Mouse (Mus musculus) gastrocnemius, postnatal 4 days (tissue): Measurements from ENCODE around the gene Nfix. TPM values are rescaled to one million over a fixed set of nuclear protein-coding genes. Genes with fewer than 3 reads are reported as not detected.
"Not testable (repeated sequence)": the region's sequence is repeated elsewhere in the genome, so short reads cannot be mapped to it uniquely, and the experiment has no call there.

Experiments used
- DNase-seq, 2 experiments: peaks; one replicate each; pipeline ENCODE4 v3.0.0; 2021 to 2022; ENCODE audit warnings: low spot score in 2 of 2, mixed read lengths in 2 of 2
- total RNA-seq, 2 experiments: library from RNA; stranded (reverse); gene quantifications; 2 replicates each; pipeline ENCODE4 v1.2.3; 2021

Nfix gene
- total RNA-seq, 2 experiments from 2014 or later: 517 to 591 TPM

- no peak for DNase-seq
Measured at GRCm38 (mm10) chr8:84684537-84684936, 115.6 kb downstream of the Nfix start.

DNA sequence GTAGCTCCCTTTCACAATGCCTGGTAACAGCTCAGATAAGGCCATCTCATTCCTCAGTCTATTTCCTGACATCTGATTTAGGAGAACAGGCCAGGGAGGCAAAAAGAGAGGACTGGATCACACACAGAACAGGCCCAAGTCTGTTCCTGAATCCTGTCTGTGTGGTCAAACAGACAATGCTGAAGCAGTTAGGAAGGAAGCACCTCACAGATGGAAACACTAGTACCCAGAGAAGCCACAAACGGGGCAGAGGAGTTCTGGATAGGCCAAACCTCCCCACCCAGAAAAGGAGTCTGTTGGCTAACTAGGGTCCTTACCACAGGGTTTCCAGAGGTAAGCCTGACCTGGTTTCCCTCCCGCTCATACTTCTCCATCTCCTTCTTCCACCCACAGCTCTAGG is 117.9 kb downstream of the Nfix start:
- no peak for DNase-seq

DNA sequence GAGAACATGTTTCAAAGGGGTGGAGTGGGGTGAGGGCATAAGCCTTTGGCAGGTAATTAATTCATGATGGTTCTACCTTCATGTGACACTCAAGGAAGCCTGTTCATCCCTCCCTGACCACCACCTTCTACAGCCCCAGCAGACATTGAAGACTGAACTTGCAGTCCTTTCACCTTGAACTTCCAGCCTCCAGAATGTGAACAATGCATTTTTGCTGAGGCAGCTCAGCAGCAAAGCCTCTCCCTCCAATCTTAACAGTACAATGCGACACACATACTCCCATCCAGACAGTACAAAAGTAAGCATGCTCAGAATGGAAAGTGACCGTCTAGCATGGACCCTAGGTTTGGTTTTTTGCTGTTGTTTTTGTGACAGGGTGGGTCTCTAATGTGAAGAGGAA is 118.7 kb downstream of the Nfix start:
- no peak for DNase-seq

DNA sequence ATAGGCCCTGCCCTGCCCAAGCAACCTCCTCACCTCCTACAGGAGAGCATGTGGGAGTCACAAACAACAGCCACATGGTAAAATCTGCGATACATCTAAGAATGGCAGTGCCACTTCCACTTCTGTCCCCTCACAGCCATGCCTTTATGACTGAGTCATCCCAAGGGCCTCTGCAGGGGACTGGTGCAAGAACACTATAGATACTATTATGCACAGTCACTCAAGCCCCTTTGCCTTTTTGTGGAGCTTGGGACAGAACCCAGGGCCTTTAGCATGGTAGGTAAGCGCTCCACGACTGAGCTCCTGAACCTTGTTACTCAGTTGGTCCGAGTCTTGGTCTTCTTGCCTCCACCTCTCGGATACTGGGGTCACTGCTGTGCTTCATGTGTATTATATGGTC is 122.8 kb downstream of the Nfix start:
- DNase-seq: no peak

DNA sequence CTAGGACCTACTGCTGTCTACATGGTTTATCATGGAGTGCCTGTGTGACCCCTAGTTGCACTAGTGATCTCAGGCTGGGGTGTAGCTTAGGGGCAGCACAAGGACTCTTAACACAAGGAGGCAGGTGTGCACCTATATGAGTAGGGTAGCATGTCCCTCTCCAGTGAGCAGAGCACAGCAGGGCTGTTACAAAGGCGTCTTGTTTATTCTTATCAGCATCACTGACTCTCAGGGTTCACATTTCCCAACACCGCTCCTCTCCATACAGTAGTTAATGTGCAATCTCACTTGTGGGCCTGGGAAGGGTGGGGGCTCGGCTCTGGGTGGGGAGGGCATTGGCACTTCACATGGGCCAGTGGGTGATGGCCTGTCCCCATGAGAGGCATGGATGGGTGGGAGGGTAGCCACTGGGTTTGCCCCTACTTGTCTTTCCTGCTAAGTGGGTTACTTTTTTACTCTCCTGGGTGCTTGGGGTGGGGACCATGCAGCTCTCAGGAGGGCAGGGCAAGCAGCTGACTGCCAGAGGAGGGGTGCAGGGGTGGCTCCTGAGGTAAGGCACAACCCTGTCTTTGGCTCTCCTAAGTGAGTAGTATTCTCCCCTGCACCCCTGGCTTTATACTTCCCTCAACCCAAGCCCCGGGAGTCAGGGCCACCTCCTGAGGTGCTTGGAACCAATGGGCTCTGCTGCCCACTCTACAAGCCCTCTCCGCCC is 129.7 kb downstream of the Nfix start:
- DNase-seq: not testable (repeated sequence)

DNA sequence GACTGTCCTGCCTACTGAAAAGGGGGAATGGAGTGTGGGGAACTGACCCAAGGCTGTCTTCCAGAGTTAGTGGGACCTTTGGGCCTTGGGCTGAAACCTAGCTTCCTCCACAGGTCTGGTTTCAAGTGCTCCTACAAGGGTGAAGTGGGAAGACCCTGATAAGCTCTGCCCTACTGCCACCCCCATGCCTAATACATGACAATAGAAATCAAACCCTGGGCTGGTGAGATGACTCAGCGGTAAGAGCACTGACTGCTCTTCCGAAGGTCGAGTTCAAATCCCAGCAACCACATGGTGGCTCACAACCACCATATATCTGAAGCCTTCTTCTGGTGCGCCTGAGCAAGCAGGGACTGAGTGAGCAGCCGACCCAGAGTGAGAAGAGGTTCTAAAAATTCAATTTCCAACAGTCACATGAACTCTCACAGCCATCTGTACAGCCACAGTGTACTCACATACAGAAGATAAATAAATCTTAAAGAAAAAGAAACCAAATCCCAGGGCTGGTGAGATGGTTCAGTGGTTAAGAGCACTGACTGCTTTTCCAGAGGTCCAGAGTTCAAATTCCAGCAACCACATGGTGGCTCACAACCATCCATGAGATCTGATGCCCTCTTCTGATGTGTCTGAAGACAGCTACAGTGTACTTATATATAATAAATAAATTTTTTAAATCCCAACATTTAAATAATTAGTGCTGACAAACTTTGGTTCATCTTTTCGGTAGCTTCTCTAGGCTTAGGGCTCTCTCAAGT is 131.2 kb downstream of the Nfix start:
- no peak for DNase-seq

DNA sequence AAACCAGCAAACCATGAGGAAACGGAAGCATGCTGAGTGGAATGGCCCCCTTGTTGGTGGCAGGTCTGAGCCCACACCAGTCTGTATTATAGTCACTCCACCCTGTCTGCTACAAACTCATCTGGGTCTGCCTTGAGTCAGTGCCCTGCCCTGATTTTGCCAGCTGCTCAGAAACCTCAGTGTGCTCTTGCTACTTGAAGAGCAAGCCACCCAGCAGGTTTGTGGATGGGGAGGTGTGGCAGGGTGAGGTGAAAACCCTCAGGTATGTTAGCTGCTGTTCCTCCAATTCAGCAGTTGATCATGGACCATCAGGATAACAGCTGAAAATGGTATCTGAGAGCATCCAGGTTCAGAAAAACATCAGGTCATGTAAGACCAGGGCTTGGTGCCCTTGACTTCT is 132.1 kb downstream of the Nfix start:
- no peak for DNase-seq

DNA sequence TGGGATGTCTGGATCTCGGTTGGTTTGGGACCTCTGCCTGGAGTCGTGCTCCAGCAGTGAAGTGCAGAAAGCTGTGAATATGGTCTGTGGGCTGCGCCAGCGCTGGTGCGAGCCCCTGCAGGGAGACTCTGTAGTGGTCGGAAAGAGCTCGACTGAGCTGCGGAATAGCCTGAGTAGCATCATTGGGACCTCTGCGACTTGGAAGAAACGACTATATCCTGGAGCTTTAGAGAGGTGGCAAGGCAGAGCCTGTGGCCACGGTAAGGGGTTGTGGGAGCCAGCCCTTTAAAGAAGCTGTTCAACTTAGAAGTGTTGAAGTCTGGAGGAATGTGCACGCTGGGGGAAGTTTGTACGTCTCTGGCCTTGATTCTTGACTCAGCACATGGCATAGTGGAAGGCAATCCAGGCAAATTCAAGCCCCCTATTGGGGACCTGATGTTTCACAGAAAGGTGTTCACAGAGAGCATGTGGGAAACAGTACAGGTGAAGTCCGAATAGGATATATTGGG is 134.7 kb downstream of the Nfix start:
- DNase-seq: no peak

- DNase-seq: peak; percentile 59 to 78
Measured at GRCm38 (mm10) chr8:84664566-84665384, 135.4 kb downstream of the Nfix start.

DNA sequence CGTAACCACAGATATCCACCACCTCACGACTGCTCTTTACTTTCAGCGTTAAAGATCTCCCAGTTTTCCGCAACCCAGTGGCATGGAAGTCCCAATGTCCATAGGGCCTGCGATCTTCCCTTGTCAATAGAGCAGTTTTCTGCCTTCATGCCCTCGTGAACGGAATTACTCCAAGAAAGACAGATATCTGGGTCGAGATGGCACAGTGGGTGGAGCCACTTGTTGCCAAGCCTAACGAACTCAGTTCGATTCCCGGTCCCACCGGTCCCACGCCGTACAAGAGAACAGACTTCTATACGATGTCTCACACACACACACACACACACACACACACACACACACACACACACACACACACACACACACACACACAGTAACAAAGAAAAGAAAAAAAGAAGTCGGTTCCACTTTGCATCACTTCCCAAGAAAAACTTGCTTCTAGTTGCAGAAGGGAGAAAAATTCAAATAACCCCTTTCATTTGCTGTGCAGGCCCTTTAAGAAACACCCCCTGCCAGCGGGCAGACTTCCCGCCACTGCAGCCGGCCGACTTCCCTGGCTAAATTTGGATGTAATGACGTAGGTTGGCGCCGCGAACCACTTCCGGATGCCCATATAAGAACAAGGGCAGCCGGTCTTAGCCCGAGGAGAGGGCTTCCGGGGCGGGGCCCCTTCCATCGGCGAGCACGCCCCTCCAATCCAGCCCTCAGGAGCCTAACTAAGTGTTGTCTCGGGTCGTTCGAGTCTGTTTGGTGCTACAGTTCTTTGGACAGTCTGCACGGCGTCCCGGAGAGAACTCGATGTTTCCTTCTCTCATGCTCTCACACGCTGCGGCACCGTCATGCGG is 136.4 kb downstream of the Nfix start:
- DNase-seq: peak; percentile 95 to 97

DNA sequence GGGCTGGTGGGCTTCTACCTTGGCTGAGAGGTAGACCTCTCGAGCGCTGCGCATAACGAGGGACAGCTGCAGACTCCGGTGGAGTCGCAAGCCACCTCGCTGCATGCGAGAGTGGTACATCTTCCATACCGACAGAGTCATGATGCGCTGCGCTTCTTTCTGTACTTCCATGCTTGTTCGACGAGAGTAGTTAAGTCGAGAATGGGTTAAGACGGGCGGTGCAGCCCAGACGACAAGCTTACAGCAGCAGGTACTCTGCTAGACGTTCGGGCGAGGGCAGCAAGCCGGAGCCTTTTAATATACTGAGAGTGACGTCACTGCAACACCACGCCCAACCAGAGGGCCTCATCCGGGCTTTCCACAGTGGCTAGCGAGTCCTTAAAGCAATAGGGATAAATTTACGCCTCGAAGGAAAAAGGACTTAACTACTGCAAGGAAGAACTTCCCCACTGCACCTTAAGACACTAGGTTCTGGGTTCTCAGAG is 137.5 kb downstream of the Nfix start, which contains the start of gene Ier2:
Ier2 (minus strand) TSS at position 272 of the 485 bp plus-strand sequence.
- peak; percentile 80 to 91 for DNase-seq

DNA sequence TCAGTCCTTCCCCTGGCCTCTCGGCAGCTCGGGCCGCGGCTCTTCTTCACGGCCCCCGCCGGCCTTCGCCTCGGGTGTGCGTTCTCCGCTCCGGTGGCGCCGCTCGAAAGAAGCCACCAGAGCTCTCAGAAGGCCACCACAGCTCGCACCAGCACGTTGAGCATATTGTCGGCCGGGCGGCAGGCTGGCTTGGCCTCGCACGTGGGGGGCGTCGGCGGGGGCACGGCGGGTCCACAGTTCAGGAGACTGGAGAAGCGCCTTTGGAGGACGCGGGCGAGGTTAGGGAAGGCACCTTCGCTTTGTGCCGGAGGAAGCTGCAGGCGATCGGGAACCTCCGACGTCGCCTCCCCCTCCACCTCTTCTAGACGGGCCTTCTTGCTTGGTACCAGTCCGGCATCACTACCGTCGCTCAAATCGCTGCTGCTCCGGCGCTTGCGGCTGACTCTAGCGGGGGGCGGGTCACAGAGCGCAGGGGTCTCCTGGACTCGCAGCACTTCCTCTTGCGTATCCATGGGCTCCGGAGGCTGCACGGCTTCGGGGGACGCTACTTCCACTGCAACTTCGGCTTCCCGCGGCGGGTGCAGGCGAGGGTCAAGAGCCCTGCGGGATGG is 138.1 kb downstream of the Nfix start:
- DNase-seq: peak in 1 of 2 experiments; percentile 62

DNA sequence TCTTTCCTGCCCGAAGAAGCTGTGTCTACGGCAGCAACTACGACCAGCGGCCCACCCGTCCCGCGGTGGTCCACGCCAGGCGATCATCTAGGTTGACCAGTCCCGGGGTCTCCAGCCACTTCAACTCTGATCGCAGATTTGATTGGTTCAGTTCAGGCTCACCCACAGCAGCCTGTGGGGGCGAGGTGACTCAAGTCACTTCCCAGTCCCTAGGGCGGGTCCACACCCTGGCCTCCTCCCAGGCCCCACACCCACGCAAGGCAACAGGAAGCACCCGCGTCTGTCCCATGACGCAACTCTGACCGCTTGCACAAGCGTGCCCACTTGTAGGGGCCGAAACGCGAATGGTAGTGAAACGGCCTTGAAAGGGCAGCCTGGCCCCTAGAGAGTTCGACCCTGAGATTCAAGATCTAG is 138.7 kb downstream of the Nfix start:
- peak; percentile 60 to 84 for DNase-seq

GRCm38 (mm10) chr8:84660819-84661457 is 139.2 kb downstream of the Nfix start:
- DNase-seq: no peak

- DNase-seq: peak in 1 of 2 experiments; percentile 52
Measured at GRCm38 (mm10) chr8:84659936-84660818, 140.0 kb downstream of the Nfix start.

DNA sequence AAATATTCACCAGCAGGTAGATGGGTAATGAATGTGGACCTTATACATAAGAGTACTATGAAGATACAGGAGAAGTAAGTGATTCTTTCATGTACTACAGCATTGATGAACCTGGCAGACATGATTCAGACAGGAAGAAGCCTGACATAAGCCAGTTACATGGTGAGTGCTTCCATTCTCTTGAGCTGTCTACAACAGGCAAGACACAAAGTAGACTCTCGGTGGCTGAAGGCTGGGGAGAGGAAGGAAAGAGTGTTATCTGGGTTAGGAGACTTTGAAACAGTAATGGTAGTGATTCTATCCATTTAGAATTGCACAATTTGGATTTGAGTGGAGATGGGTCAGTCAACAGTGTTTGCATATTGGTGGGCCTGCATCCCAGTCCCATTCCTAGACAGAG is 141.2 kb downstream of the Nfix start:
- DNase-seq: no peak

DNA sequence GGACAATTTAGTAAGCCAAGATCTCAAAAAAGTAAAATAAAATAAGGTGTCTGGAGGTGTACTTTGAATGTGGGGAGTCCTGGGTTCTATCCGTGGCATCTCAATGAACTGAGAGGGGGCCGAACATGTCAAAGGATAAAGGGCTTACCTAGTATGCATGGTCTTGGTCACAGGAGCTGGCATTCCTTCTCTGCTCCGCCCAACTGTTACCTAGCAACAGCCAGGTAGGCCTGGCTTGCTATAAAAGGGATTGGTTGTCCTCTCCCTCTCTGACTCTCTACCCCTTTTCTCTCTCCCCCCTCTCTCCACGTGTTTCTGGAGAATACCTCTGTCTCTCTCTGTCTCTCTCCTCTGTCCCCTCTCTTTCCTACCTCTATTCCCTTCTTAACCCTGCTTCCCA is 142.5 kb downstream of the Nfix start:
- DNase-seq: no peak

DNA sequence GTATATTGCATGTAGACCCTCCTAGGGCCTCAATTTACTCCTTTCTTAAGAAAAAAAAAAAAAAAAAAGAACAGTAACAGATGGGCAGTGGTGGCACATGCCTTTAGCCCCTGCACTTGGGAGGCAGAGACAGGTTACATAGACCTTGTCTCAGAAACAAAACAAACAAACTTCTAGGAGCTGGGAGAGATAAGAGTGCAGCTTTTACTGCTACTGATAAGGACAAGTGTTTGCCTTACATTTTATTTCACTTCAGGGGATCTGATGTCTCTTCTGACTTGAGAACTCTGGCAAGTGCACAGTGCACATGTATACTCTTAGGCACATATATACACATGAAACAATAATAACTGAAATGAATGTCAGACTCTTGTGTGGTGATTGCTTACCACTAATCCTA is 142.9 kb downstream of the Nfix start:
- DNase-seq: no peak
